Mouse (Mus musculus) midbrain, embryonic 11.5 days (tissue): ENCODE measurements around the gene Mctp2. TPM values are rescaled to one million over a fixed set of nuclear protein-coding genes. Genes with fewer than 3 reads are reported as not detected.

ENCODE experiments used
- ATAC-seq: fragments of 200-750 bp; cut with Nextera tagmentation; 2 replicates; pipeline ENCODE4 v1.8.0; 2017; ENCODE audit warnings: moderate TSS enrichment, moderate library complexity; ENCODE audit not compliant: low FRiP score
- DNase-seq: peaks from one replicate; pipeline ENCODE4 v3.0.0; 2015; ENCODE audit warnings: low spot score; ENCODE audit errors: missing footprints
- H3K27ac ChIP-seq: fragments of 300-500 bp; sonication (generic); 2 replicates; pipeline ENCODE4 v1.5.1; 2014; ENCODE audit warnings: low read depth, low read length
- H3K27me3 ChIP-seq: fragments of 300-500 bp; sonication (generic); 2 replicates; pipeline ENCODE4 v1.6.1; 2014; ENCODE audit warnings: mild to moderate bottlenecking, low read length, moderate library complexity, mixed read lengths; ENCODE audit not compliant: control insufficient read depth, insufficient read depth
- H3K36me3 ChIP-seq: fragments of 300-500 bp; sonication (generic); 2 replicates; pipeline ENCODE4 v1.6.1; 2014; ENCODE audit warnings: mild to moderate bottlenecking, low read length, moderate library complexity, mixed read lengths; ENCODE audit not compliant: control insufficient read depth, insufficient read depth
- H3K4me1 ChIP-seq: fragments of 300-500 bp; sonication (generic); 2 replicates; pipeline ENCODE4 v1.6.1; 2014; ENCODE audit warnings: low read length; ENCODE audit not compliant: control insufficient read depth, insufficient read depth
- H3K4me2 ChIP-seq: fragments of 300-500 bp; sonication (generic); 2 replicates; pipeline ENCODE4 v1.6.1; 2014; ENCODE audit warnings: mild to moderate bottlenecking, moderate library complexity
- H3K4me3 ChIP-seq: fragments of 300-500 bp; sonication (generic); 2 replicates; pipeline ENCODE4 v1.5.1; 2014; ENCODE audit warnings: low read depth, low read length
- H3K9ac ChIP-seq: fragments of 300-500 bp; sonication (generic); 2 replicates; pipeline ENCODE4 v1.6.1; 2014; ENCODE audit warnings: low read length
- H3K9me3 ChIP-seq: fragments of 300-500 bp; sonication (generic); 2 replicates; pipeline ENCODE4 v1.6.1; 2016; ENCODE audit warnings: low read length; ENCODE audit not compliant: control insufficient read depth
- WGBS: fragments of 180-500 bp; shearing (Covaris S2); extraction: QIAGEN DNeasy Blood & Tissue Kit; methylation state at CpG from one replicate; pipeline ENCODE4 v1.1.7; 2014; 5-methylcytosine and 5-hydroxymethylcytosine counted together
- polyA plus RNA-seq: library from polyadenylated mRNA; unstranded; fragments of >200 nt; fragmentation: Nextera tagmentation; extraction: Ambion mirVana; gene quantifications from 2 replicates; pipeline ENCODE4 v1.2.1, GENCODE M21; 2014

Mctp2 gene
- polyA plus RNA-seq, 1 experiment from 2014 or later: 0.55 TPM

GRCm38 (mm10) chr7:72120986-72121385 is 185.4 kb downstream of the Mctp2 start:
- no peak for ATAC-seq
- Histone ChIP-seq H3K27me3 (no peaks in the 10 kb centered on the region), H3K27ac (no peak overlapping the region), H3K9me3 (no peaks in the 10 kb centered on the region), H3K4me1 (no peaks in the 10 kb centered on the region), H3K36me3 (no peaks in the 10 kb centered on the region), H3K9ac (no peak overlapping the region), H3K4me2 (no peak overlapping the region), H3K4me3 (no peak overlapping the region)
- WGBS: 80% methylated on average over 7 of the region's 7 CpGs
- no peak for DNase-seq

GRCm38 (mm10) chr7:72119713-72120112 is 186.7 kb downstream of the Mctp2 start:
- no peaks in the 10 kb centered on the region for H3K36me3 ChIP-seq
- no peaks in the 10 kb centered on the region for H3K9me3 ChIP-seq
- H3K4me3 ChIP-seq: no peak overlapping the region
- ATAC-seq: no peak
- no peak overlapping the region for H3K27ac ChIP-seq
- WGBS: 89% methylated on average over 3 of the region's 3 CpGs
- H3K4me1 ChIP-seq: no peaks in the 10 kb centered on the region
- H3K27me3 ChIP-seq: no peaks in the 10 kb centered on the region
- no peak overlapping the region for H3K4me2 ChIP-seq
- no peak overlapping the region for H3K9ac ChIP-seq
- no peak for DNase-seq

GRCm38 (mm10) chr7:72117376-72118077 is 188.9 kb downstream of the Mctp2 start:
- Histone ChIP-seq H3K4me3 (no peak overlapping the region), H3K27me3 (no peaks in the 10 kb centered on the region), H3K9me3 (no peaks in the 10 kb centered on the region), H3K27ac (no peak overlapping the region), H3K36me3 (no peaks in the 10 kb centered on the region), H3K4me1 (no peaks in the 10 kb centered on the region), H3K4me2 (no peak overlapping the region), H3K9ac (no peak overlapping the region)
- no peak for ATAC-seq
- WGBS: 89% methylated on average over 4 of the region's 4 CpGs
- no peak for DNase-seq

GRCm38 (mm10) chr7:72115073-72115472 is 191.3 kb downstream of the Mctp2 start:
- H3K4me2 ChIP-seq: no peak overlapping the region
- 93% methylated on average over 2 of the region's 2 CpGs for WGBS
- no peaks in the 10 kb centered on the region for H3K4me1 ChIP-seq
- H3K27me3 ChIP-seq: no peaks in the 10 kb centered on the region
- no peaks in the 10 kb centered on the region for H3K9me3 ChIP-seq
- no peak for DNase-seq
- H3K9ac ChIP-seq: no peak overlapping the region
- ATAC-seq: no peak
- no peaks in the 10 kb centered on the region for H3K36me3 ChIP-seq
- no peak overlapping the region for H3K4me3 ChIP-seq
- no peak overlapping the region for H3K27ac ChIP-seq

GRCm38 (mm10) chr7:72110578-72110977 is 195.8 kb downstream of the Mctp2 start:
- 64% methylated on average over 6 of the region's 6 CpGs for WGBS
- DNase-seq (no peak), ATAC-seq (no peak)

GRCm38 (mm10) chr7:72108639-72109399 is 197.6 kb downstream of the Mctp2 start:
- Histone ChIP-seq H3K4me2 (no peak overlapping the region), H3K27ac (no peak overlapping the region), H3K4me3 (no peak overlapping the region), H3K9me3 (no peaks in the 10 kb centered on the region), H3K9ac (no peak overlapping the region), H3K4me1 (no peaks in the 10 kb centered on the region), H3K36me3 (no peaks in the 10 kb centered on the region), H3K27me3 (no peaks in the 10 kb centered on the region)
- DNase-seq: no peak
- ATAC-seq: no peak
- WGBS: 92% methylated on average over 3 of the region's 3 CpGs

More at GRCm38 (mm10) chr7:72110578-72110977, 195.8 kb downstream of the Mctp2 start:
- H3K9ac ChIP-seq: no peak overlapping the region
- no peaks in the 10 kb centered on the region for H3K9me3 ChIP-seq
- no peak overlapping the region for H3K4me3 ChIP-seq
- H3K36me3 ChIP-seq: no peaks in the 10 kb centered on the region
- H3K4me1 ChIP-seq: no peaks in the 10 kb centered on the region
- H3K27me3 ChIP-seq: no peaks in the 10 kb centered on the region
- no peak overlapping the region for H3K4me2 ChIP-seq
- no peak overlapping the region for H3K27ac ChIP-seq

GRCm38 (mm10) chr7:72104170-72104569 is 202.2 kb downstream of the Mctp2 start:
- no peak overlapping the region for H3K4me3 ChIP-seq

GRCm38 (mm10) chr7:72103654-72104053 is 202.8 kb downstream of the Mctp2 start:
- 88% methylated on average over 3 of the region's 3 CpGs for WGBS
- H3K4me2 ChIP-seq: no peak overlapping the region
- H3K4me3 ChIP-seq: no peak overlapping the region
- H3K36me3 ChIP-seq: no peaks in the 10 kb centered on the region
- no peak overlapping the region for H3K27ac ChIP-seq
- DNase-seq: no peak
- H3K27me3 ChIP-seq: no peaks in the 10 kb centered on the region
- H3K9ac ChIP-seq: no peak overlapping the region
- H3K9me3 ChIP-seq: no peaks in the 10 kb centered on the region
- H3K4me1 ChIP-seq: no peaks in the 10 kb centered on the region
- no peak for ATAC-seq

More at GRCm38 (mm10) chr7:72104170-72104569, 202.2 kb downstream of the Mctp2 start:
- Histone ChIP-seq H3K27ac (no peak overlapping the region), H3K9ac (no peak overlapping the region), H3K9me3 (no peaks in the 10 kb centered on the region), H3K4me2 (no peak overlapping the region), H3K4me1 (no peaks in the 10 kb centered on the region), H3K27me3 (no peaks in the 10 kb centered on the region), H3K36me3 (no peaks in the 10 kb centered on the region)
- WGBS: 44% methylated on average over 6 of the region's 6 CpGs
- no peak for DNase-seq
- ATAC-seq: no peak

GRCm38 (mm10) chr7:72100683-72101082 is 205.7 kb downstream of the Mctp2 start:
- no peaks in the 10 kb centered on the region for H3K9me3 ChIP-seq
- H3K27me3 ChIP-seq: no peaks in the 10 kb centered on the region
- H3K4me1 ChIP-seq: no peaks in the 10 kb centered on the region
- WGBS: 82% methylated on average over 5 of the region's 5 CpGs
- H3K9ac ChIP-seq: no peak overlapping the region
- H3K36me3 ChIP-seq: no peaks in the 10 kb centered on the region
- no peak overlapping the region for H3K4me3 ChIP-seq
- DNase-seq (no peak), ATAC-seq (no peak)
- H3K4me2 ChIP-seq: no peak overlapping the region
- no peak overlapping the region for H3K27ac ChIP-seq
